Mouse (Mus musculus) left cerebral cortex, adult 2 months (tissue): ENCODE data around the gene Nckap5l. TPM values are rescaled to one million over a fixed set of nuclear protein-coding genes. Genes with fewer than 3 reads are reported as not detected.
"Not testable (repeated sequence)": the region's sequence is repeated elsewhere in the genome, so short reads cannot be mapped to it uniquely, and the experiment has no call there.

ENCODE experiments used
- DNase-seq, 2 experiments: peaks; one replicate each; pipeline ENCODE4 v3.0.0; 2021 to 2022; ENCODE audit warnings: low spot score in 2 of 2, mixed read lengths in 1 of 2; ENCODE audit errors: extremely low spot score in 1 of 2
- H3K27ac ChIP-seq: fragments of 200-600 bp; 2 replicates; pipeline ENCODE4 v1.8.1; 2022
- H3K4me3 ChIP-seq: fragments of 200-600 bp; 2 replicates; pipeline ENCODE4 v1.8.1; 2022
- CTCF ChIP-seq: fragments of 200-600 bp; IDR thresholded peaks from 2 replicates; pipeline ENCODE4 v1.8.1; 2022; ENCODE audit warnings: antibody characterized with exemption, mild to moderate bottlenecking, moderate library complexity
- intact Hi-C: fragments of 180-260 bp; cut with DNase I; formaldehyde crosslinking; loops from one replicate; pipeline ENCODE4 v1.15.1; 2025
- total RNA-seq, 2 experiments: library from RNA; stranded (reverse); gene quantifications; 2 replicates each; pipeline ENCODE4 v1.2.3; 2021

Nckap5l gene
- total RNA-seq, 2 experiments from 2014 or later: 19.2 to 21.3 TPM

- intact Hi-C loops: no loop called here
- Histone ChIP-seq H3K27ac (peak overlapping the region; percentile 94), H3K4me3 (peak overlapping the region; percentile 88)
- no peak for TF ChIP-seq CTCF
- peak; percentile 53 to 58 for DNase-seq
Observed at GRCm38 (mm10) chr15:99456963-99457605, 464 bp downstream of the Nckap5l start.

GRCm38 (mm10) chr15:99456338-99456962, 1.1 kb downstream of the Nckap5l start:
- no peak for TF ChIP-seq CTCF
- intact Hi-C loops: no loop called here
- Histone ChIP-seq H3K27ac (peak overlapping the region; percentile 94), H3K4me3 (peak overlapping the region; percentile 88)
- no peak for DNase-seq

GRCm38 (mm10) chr15:99455415-99455814, 2.1 kb downstream of the Nckap5l start:
- intact Hi-C loops: no loop called here
- no peak for DNase-seq
- no peak for TF ChIP-seq CTCF
- peak overlapping the region; percentile 8; the same call in 1 of the 2 replicates for H3K27ac ChIP-seq
- no peak overlapping the region for H3K4me3 ChIP-seq

- no peak for DNase-seq
- intact Hi-C loops: no loop called here
- H3K4me3 ChIP-seq: no peak overlapping the region
- no peak overlapping the region; the same call in 1 of the 2 replicates for H3K27ac ChIP-seq
- TF ChIP-seq CTCF: no peak
Observed at GRCm38 (mm10) chr15:99454585-99455279, 2.8 kb downstream of the Nckap5l start.

GRCm38 (mm10) chr15:99453153-99453900, 4.2 kb downstream of the Nckap5l start:
- intact Hi-C loops: no loop called here
- TF ChIP-seq CTCF: no peak
- no peak for DNase-seq
- Histone ChIP-seq H3K27ac (no peak overlapping the region), H3K4me3 (no peak overlapping the region)

GRCm38 (mm10) chr15:99449751-99450280, 7.7 kb downstream of the Nckap5l start:
- TF ChIP-seq CTCF: no peak
- intact Hi-C loops: no loop called here
- no peak for DNase-seq
- Histone ChIP-seq H3K27ac (peak overlapping the region; percentile 55), H3K4me3 (no peak overlapping the region)

GRCm38 (mm10) chr15:99449131-99449750, 8.3 kb downstream of the Nckap5l start:
- peak overlapping the region; percentile 55 for H3K27ac ChIP-seq
- peak; percentile 53 to 57 for DNase-seq
- intact Hi-C loops: no loop called here

GRCm38 (mm10) chr15:99446136-99446535, 11.4 kb downstream of the Nckap5l start:
- H3K27ac ChIP-seq, DNase-seq, H3K4me3 ChIP-seq, intact Hi-C loops: not testable (repeated sequence)

More at GRCm38 (mm10) chr15:99449131-99449750, 8.3 kb downstream of the Nckap5l start:
- H3K4me3 ChIP-seq: no peak overlapping the region
- no peak for TF ChIP-seq CTCF

GRCm38 (mm10) chr15:99445567-99445966, 12.0 kb downstream of the Nckap5l start:
- no peak for TF ChIP-seq CTCF
- intact Hi-C loops: no loop called here
- Histone ChIP-seq H3K4me3 (no peak overlapping the region), H3K27ac (no peak overlapping the region)
- no peak for DNase-seq

- DNase-seq: no peak
- TF ChIP-seq CTCF: no peak
- intact Hi-C loops: loop anchor here (2.0 kb wide), 1 partner anchor 16 kb away; no protein-coding TSS in a partner anchor
- no peak overlapping the region for H3K27ac ChIP-seq
- no peak overlapping the region for H3K4me3 ChIP-seq
Observed at GRCm38 (mm10) chr15:99442358-99442757, 15.2 kb downstream of the Nckap5l start.
